Mouse (Mus musculus): ENCODE data around the gene Uqcr10. TPM values are rescaled to one million over a fixed set of nuclear protein-coding genes. Genes with fewer than 3 reads are reported as not detected.
"Not testable (repeated sequence)": the region's sequence is repeated elsewhere in the genome, so short reads cannot be mapped to it uniquely, and the experiment has no call there.

The Uqcr10 gene
- total RNA-seq, 2 experiments from 2014 or later: 866 to 1,117 TPM

- DNase-seq (ENCODE audit: low spot score in 2 of 2): no peak
These were observed 12.5 kb upstream of the Uqcr10 start for GRCm38 (mm10) chr11:4716530-4717236.

- no peak for DNase-seq (ENCODE audit: low spot score in 2 of 2)
These were observed 11.5 kb upstream of the Uqcr10 start for GRCm38 (mm10) chr11:4715596-4715995.

- DNase-seq (ENCODE audit: low spot score in 2 of 2): no peak
These were observed 10.6 kb upstream of the Uqcr10 start for GRCm38 (mm10) chr11:4714727-4715126.

- DNase-seq (ENCODE audit: low spot score in 2 of 2): no peak
These were observed 8.7 kb upstream of the Uqcr10 start for GRCm38 (mm10) chr11:4712822-4713221.

GRCm38 (mm10) chr11:4710188-4710587 lies 6.0 kb upstream of the Uqcr10 start:
- DNase-seq (ENCODE audit: low spot score in 2 of 2): not testable (repeated sequence)

- DNase-seq (ENCODE audit: low spot score in 2 of 2): no peak
These were observed 1.0 kb upstream of the Uqcr10 start for GRCm38 (mm10) chr11:4705178-4705577.

- DNase-seq (ENCODE audit: low spot score in 2 of 2): no peak
These were observed 462 bp downstream of the Uqcr10 start for GRCm38 (mm10) chr11:4703688-4704071.

- no peak for DNase-seq (ENCODE audit: low spot score in 2 of 2)
These were observed 3.4 kb downstream of the Uqcr10 start for GRCm38 (mm10) chr11:4700726-4701125.

- DNase-seq (ENCODE audit: low spot score in 2 of 2): peak; percentile 67 to 70
These were observed 6.8 kb downstream of the Uqcr10 start for GRCm38 (mm10) chr11:4697043-4697983.

- no peak for DNase-seq (ENCODE audit: low spot score in 2 of 2)
These were observed 12.0 kb downstream of the Uqcr10 start for GRCm38 (mm10) chr11:4692162-4692561.

- peak in 1 of 2 experiments; percentile 62 for DNase-seq (ENCODE audit: low spot score in 2 of 2)
These were observed 12.9 kb downstream of the Uqcr10 start for GRCm38 (mm10) chr11:4691213-4691612.

- DNase-seq (ENCODE audit: low spot score in 2 of 2): peak in 1 of 2 experiments; percentile 17
These were observed 13.8 kb downstream of the Uqcr10 start for GRCm38 (mm10) chr11:4690353-4690752.

- peak in 1 of 2 experiments; percentile 15 for DNase-seq (ENCODE audit: low spot score in 2 of 2)
These were observed 15.3 kb downstream of the Uqcr10 start for GRCm38 (mm10) chr11:4688632-4689380.

- no peak for DNase-seq (ENCODE audit: low spot score in 2 of 2)
These were observed 16.3 kb downstream of the Uqcr10 start for GRCm38 (mm10) chr11:4687874-4688273.

- no peak for DNase-seq (ENCODE audit: low spot score in 2 of 2)
These were observed 17.1 kb downstream of the Uqcr10 start for GRCm38 (mm10) chr11:4687027-4687426.

- no peak for DNase-seq (ENCODE audit: low spot score in 2 of 2)
These were observed 18.6 kb downstream of the Uqcr10 start for GRCm38 (mm10) chr11:4685510-4685909.

- no peak for DNase-seq (ENCODE audit: low spot score in 2 of 2)
These were observed 19.1 kb downstream of the Uqcr10 start for GRCm38 (mm10) chr11:4685071-4685470.

GRCm38 (mm10) chr11:4684186-4684585 lies 20.0 kb downstream of the Uqcr10 start:
- no peak for DNase-seq (ENCODE audit: low spot score in 2 of 2)

- DNase-seq (ENCODE audit: low spot score in 2 of 2): no peak
These were observed 20.6 kb downstream of the Uqcr10 start for GRCm38 (mm10) chr11:4683516-4683915.

- DNase-seq (ENCODE audit: low spot score in 2 of 2): no peak
These were observed 24.0 kb downstream of the Uqcr10 start for GRCm38 (mm10) chr11:4680126-4680525.

GRCm38 (mm10) chr11:4679441-4679832 lies 24.7 kb downstream of the Uqcr10 start:
- DNase-seq (ENCODE audit: low spot score in 2 of 2): no peak
